10 mouse cellular contexts compared by ENCODE assay signal in the genomic region with DNA sequence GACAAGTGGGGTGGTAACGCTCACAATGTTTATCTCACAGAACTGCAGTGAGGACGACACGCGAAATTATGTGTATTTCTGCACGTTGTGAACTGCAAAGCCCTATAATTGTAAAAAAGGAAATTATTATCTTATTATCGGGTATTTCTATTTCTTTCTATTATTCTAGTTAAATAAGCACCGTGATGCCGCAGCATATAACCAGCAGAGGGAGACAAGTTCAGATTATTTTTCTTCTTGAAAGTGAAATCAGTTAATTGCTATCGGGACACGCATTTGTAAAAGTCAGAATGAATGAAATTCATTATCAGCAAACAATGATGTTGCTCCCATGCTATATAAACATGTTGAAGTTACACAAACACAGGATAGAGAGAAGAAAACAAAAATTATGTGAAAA.
DNase-seq lines count a peak whose midpoint lies in the region; ATAC-seq and TF ChIP-seq lines count a peak whose summit lies in the region.
"Had no signal": no experiment of that assay in that cellular context is flagged by ENCODE, and none has a peak within 500 bp of the region (broad histone marks: within the 10 kb centered on the region; RNA-seq: fewer than 3 reads in every experiment).

No protein-coding gene starts in this region.

- no peak for ATAC-seq in heart, embryonic 13.5 days (ENCODE audit: extremely low read depth, insufficient number of reproducible peaks, low FRiP score, low TSS enrichment)

- TF ChIP-seq POLR2A in brain, embryonic 14.5 days (IDR thresholded peaks at IDR 0.05; ENCODE audit: borderline replicate concordance, extremely low read depth, insufficient read depth, insufficient read length, poor library complexity, severe bottlenecking) = no peak

- H3K4me1 ChIP-seq in heart, embryonic 13.5 days = no peaks in the 10 kb centered on the region

- no peaks in the 10 kb centered on the region for H3K36me3 ChIP-seq in heart, embryonic 13.5 days

- 60% methylated on average over 10 of the region's 10 CpGs for WGBS in heart, embryonic 13.5 days

- TF ChIP-seq CTCF in brain, embryonic 14.5 days (IDR thresholded peaks at IDR 0.05; ENCODE audit: borderline replicate concordance, extremely low read depth, insufficient read depth, insufficient read length) = no peak

- DNase-seq in heart, postnatal 14 days = no peak
- peak; percentile 52 for DNase-seq in layer of hippocampus, adult 9-10 months (ENCODE audit: low spot score)
- DNase-seq in layer of hippocampus, adult 8-10 months (ENCODE audit: low spot score in 2 of 2) = no peak
- peak; percentile 74 for DNase-seq in brain, embryonic 14.5 days (ENCODE audit: low read depth)
- DNase-seq in cerebellum, postnatal 14 days = peak; percentile 57 to 62
- no peak for DNase-seq in urinary bladder, adult 18-20 months (ENCODE audit: low spot score in 2 of 2)
- DNase-seq: kidney, adult 9 months; thymus, adult 2 months had no signal

- peak overlapping the region; percentile 37 for H3K4me2 ChIP-seq in heart, embryonic 13.5 days
- H3K4me2 ChIP-seq: midbrain, embryonic 11.5 days had no signal

- H3K9ac ChIP-seq in heart, embryonic 13.5 days = no peak overlapping the region

- no peak overlapping the region for H3K27ac ChIP-seq in heart, embryonic 13.5 days (replicated peaks)

- H3K27me3 ChIP-seq in heart, embryonic 13.5 days (replicated peaks) = no peaks in the 10 kb centered on the region

- H3K9me3 ChIP-seq in heart, embryonic 13.5 days = no peaks in the 10 kb centered on the region

- intact Hi-C loops in heart, postnatal 14 days (cut with DNase I) = loop anchor here (10.0 kb wide), 1 partner anchor 311 kb away; no protein-coding TSS in a partner anchor

- H3K4me3 ChIP-seq in heart, embryonic 13.5 days = no peak overlapping the region

Comparison
In these comparisons a context has a peak if more than half of its experiments do, and no peak if none do; other contexts are left out.
1. DNase-seq: peak in layer of hippocampus, adult 9-10 months (single experiment), brain, embryonic 14.5 days (single experiment) and cerebellum, postnatal 14 days (2 of 2); none in heart, postnatal 14 days (0 of 2), layer of hippocampus, adult 8-10 months (0 of 2) and urinary bladder, adult 18-20 months (0 of 2).